Mouse (Mus musculus) spleen, postnatal 4 days (tissue): ENCODE measurements around the gene Ube2z.
A peak's percentile ranks its signal among the peaks of the same experiment; 100 is the strongest.
"Not testable (repeated sequence)": the region's sequence is repeated elsewhere in the genome, so short reads cannot be mapped to it uniquely, and the experiment has no call there.

ENCODE experiments used
- DNase-seq, 2 experiments: peaks; one replicate each; pipeline ENCODE4 v3.0.0; 2022; ENCODE audit warnings: low spot score in 2 of 2

The Ube2z gene

DNA sequence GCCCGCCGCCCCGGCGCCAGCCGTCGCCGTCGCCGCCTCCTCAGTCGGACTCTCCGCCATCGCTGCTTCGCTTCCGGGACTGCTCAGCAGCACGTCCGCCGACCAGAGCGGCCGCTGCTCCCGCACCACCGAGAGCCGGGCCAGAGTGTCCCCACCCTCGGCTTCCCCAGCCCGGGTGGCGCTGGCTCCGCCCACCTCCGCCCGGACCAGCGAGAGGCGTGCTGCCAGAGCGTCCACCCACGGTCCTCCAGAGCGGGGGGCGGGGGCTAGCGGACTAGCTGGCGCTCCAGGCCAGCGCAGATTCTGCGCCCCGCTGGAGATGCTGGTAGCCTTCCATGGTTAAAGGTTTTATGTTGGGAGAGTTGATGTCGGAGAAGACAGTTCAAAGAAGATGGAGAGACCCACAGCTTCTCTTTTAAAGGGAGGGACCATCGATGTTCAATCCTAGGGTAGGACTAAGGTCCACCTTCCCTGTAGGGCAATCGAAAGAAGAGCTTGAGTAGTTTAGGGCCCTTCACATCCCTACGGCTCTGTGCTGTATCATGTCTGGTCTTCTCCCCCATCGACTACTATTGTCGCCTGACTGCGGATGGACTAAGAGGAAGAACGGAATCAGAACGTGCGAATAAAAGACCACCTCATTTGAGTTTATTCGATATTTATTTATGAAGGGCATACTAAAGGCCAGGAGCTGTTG lies at the start of gene Ube2z:
Gene Ube2z (minus strand): TSS at position 174 of the 697 bp plus-strand sequence.
- peak; percentile 99 for DNase-seq

DNA sequence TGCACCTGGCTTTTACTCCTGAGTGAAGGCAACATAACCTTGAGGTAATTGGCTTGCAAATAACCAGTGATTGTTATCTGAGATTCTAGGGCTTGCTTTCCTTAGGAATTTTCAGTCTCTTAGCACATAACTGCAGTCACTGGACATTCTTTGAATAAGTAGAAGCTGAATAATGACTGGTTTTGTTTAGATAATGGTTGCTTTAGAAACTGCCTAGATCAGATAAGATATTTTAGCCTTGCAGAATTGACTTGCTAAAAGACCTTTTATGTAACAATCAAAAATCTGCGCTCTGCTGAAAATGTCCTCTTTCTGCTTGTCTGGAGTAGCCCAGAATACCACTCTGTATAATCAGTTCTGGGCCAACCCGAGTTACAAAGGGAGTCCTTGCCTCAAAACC lies 48.9 kb upstream of the Ube2z start:
- DNase-seq, result no peak

DNA sequence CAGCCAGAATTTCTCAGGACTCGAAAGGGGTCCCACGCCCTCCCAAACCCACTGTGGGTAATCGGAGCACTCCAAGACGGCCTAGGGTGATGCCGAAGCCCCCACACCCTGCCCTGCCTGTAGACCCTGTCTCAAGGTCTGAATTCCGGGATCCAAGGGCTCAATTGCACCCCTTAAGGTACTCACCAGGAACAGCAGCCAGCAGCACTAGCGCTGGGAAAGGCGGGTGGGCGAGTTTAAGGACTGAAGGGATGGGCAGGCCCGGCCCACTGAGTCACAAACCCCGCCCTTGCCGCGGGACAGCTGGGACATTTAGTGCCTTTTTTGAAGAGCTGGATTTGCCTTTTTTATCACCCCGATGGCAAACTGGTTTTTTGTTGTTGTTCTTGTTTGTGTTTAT lies 46.6 kb upstream of the Ube2z start, which contains the start of gene Calcoco2:
Gene Calcoco2 (minus strand): TSS at position 214 of the 400 bp plus-strand sequence.
- DNase-seq, result no peak

DNA sequence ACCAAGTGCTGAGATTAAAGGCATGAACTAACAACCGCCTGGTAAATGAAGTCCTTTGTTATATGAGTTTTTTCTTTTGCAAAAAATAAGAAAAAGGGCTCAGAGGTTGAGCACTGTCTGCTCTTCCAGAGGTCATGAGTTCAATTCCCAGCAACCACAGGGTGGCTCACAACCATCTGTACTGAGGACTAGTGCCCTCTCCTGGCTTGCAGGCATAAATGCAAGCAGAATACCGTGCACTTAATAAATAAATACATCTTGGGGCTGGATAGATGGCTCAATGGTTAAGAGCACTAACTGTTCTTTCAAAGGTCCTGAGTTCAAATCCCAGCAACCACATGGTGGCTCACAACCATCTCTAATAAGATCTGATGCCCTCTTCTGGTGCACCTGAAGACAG lies 45.8 kb upstream of the Ube2z start:
- not testable (repeated sequence) for DNase-seq

DNA sequence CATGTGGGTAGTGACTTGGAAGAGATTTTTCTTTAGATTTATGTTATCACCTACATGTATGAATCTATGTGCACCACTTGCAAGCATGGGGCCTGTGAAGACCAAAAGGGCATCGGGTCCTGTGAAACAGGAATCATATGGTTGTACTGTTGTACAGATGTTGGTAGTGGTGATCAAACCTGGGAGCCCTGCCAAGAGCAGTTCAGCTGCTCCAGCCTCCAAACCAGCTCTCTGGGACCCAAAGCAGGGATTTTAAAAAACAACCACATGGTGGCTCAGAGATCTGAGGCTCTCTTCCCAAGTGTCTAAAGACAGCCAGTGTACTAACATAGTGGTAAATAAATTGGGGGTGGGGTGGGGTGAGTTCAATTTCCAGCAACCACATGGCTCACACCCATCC lies 43.2 kb upstream of the Ube2z start:
- DNase-seq, result no peak

DNA sequence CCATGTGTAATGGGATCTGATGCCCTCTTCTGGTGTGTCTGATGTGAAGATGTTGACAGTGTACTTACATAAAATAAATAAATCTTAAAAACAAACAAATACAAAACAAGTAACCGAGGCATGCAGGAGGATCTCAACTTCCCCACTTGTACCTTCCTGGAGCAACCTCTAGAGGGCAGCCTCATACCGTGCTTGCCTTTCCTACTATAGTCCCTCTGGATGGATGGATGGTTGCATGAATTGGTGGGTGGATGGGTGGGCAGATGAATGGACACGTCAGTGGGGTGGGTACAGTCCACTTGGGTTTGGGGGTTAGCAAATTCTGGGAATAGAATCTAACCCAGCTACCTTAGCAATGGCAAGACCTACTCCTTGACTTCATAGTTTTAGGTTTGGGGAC lies 28.2 kb upstream of the Ube2z start:
- peak; percentile 22 to 67 for DNase-seq

DNA sequence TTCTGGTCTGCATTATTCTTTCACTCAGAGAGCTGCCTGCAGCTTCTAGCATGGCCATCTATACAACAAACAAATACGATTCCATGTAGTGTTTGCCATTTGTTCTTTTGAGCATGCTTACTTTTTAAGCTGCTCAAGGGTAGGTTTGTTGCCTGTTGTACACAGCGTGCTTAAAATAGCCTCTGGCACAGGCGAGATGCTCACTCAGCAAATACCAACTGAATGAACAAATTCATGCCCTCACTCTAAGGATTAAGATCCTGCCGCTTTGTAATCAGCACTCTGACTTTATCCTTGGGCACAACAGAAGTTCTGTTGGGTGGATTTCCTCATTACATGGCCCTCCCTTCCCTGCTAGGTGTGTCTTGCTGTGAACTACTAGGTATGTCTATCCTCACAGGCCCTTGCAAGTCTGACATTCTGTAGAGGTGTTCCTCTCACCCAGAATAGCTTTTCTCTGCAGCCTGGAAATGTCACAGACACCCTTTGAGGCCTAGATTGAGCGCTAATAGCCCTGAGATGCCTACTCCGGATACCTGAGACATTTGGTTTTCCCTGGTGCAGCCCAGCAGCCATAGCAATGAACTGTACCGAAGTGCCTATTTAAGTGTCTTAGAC lies 27.6 kb upstream of the Ube2z start:
- no peak for DNase-seq

DNA sequence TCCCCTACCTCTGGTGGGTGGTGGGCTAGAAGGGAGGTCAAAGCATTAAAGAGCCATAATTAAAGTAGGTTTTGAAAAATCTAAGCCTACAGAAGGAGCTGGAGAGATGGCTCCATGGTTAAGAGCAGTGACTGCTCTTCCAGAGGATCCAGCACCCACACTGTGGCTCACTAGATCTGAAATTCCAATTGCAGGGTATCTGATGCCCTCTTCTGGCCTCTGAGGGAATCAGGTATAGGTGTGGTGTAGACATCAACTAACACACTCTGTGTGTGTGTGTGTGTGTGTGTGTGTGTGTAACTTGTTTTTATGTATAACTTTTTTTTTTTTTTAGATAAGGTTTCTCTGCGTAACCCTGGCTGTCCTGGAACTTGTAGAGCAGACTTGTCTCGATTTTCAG lies 25.9 kb upstream of the Ube2z start:
- DNase-seq, result no peak

DNA sequence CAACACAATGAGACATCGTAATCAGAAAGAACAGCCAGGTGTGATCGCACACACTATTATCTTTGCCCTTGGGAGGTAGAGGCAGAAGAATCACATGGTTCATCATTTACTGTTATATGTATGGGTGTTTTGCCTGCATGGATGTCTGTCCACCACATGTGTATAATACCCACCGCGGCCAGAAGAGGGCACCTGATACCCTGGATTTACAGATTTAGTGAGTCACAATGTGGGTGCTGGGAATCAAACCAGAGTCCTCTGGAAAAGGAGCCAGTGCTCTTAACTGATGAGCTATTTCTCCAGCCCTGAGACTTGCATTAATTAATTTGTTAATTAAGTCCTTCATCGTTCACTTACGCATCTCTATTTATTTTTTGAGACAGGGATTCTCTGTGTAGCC lies 22.8 kb upstream of the Ube2z start:
- no peak for DNase-seq

DNA sequence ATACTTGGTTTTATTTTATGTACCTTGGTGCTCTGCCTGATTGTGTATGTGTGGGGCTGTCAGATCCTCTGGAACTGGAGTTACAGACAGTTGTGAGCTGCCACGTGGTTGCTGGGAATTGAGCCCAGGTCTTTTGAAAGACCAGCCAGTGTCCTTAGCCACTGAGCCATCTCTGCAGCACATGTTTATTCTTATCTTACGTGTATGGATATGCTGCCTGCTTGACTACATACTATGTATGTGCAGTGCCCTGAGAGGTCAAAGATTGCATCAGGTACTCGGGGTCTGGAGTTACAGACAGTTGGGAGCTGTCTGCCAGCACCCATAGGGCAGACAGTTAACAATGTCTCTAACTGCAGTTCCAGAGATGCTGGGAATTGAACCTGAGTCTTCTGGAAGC lies 17.5 kb upstream of the Ube2z start:
- no peak for DNase-seq

DNA sequence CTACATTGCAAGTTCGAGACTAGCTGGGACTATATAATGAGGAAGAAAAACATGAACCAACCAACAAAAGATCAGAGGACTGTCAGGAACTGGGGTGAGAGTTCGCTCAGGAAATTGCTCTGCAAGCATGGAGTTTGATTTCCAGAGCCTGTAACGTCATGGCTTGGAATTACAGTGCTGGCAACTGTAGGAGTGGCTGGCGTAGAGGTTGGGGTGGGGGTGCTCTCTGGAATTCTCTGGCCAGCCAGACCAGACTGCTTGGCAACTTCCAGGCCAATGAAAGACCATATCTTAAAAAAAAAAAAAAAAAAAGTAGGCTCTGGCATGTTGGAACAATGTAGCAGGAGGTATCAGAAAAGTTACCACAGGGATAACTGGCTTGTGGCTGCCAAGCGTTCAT lies 15.5 kb upstream of the Ube2z start:
- DNase-seq, result no peak

DNA sequence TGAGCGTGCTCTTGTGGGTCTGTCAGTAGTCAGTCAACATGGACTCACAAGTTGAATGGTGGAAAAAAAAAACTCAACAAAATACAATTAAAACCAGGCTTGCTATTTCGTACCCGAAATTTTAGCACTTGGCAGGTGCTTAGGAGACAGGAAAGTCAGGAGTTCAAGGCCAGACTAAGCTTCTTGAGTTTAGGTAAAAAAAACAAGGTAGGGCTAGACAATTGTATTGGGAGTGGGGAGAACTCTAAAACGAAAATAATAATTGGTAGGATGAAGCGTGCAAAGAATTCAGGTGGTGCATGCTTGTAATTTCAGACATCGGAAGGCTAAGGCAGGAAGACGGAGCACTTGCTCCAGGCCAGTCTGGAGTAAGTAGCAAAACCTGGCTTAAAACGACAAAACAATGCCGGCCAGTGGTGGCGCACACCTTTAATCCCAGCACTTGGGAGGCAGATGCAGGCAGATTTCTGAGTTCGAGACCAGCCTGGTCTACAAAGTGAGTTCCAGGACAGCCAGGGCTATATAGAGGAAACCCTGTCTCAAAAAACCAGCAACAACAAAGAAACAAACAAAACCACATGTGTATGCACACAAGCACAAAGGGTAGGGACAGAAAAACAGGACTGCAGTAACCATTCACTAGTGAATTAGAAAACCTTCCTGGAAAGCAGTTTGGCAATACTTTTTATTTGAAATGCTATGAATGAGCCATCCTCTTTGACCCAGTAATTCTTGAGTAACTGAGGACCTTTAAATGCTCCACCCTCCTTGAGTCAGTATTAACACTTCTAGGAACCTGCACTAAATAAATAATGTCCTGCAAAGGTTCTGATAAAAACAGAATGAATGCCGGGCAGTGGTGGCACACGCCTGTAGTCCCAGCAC lies 11.3 kb upstream of the Ube2z start:
- DNase-seq, result no peak

DNA sequence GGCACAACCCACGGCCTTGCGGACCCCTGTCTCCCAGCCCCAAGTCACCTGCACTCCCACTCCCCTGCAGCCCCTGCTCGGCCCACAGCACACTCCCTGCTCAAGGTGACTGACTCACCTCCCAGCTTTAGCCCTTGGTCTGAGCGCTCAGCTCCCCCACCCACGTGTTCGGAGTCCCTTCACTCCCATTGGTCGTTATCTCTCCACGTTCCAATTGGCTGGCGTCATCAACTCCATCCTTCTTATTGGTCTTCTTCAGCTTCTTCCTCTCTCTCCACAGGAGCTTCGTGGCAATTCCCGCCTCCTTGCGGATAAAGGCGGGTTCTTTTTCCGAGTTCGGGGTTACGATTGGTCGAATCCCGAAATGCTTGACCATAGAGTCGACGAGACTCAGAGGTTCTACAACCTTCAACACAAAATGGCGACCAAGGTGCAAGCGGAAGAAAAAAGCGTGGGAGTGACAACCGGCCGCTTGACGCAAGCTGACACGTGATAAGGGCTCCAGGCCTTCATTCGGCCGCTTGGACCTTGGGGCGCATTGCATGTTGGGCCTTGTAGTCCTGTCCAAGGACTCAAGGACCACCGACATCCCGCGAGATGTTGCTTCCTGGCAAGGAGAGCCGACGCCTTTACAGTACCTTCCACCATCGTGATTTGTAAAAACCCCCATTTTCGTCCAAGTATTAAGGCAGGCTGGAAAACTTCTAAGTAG lies 10.5 kb upstream of the Ube2z start, which contains the start of gene Atp5g1:
Gene Atp5g1 (minus strand): TSS at position 162 of the 712 bp plus-strand sequence.
- DNase-seq, result peak; percentile 94 to 96

DNA sequence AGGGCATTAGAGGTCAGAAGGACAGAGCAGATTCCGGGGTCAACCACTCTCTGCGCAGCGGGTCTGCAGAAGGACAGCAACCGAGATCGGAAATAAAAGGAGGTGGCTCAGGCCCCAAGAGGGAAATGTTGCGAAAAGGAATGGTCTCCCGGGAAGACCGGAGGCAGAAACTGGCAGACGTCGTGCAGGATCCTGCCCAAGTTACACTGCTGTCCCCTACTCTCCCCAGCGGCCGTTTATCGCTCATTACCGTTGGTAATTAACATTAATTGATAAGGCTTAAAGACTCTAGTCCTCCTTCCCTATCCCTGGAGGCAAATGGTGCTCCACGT lies 10.0 kb upstream of the Ube2z start:
- no peak for DNase-seq

DNA sequence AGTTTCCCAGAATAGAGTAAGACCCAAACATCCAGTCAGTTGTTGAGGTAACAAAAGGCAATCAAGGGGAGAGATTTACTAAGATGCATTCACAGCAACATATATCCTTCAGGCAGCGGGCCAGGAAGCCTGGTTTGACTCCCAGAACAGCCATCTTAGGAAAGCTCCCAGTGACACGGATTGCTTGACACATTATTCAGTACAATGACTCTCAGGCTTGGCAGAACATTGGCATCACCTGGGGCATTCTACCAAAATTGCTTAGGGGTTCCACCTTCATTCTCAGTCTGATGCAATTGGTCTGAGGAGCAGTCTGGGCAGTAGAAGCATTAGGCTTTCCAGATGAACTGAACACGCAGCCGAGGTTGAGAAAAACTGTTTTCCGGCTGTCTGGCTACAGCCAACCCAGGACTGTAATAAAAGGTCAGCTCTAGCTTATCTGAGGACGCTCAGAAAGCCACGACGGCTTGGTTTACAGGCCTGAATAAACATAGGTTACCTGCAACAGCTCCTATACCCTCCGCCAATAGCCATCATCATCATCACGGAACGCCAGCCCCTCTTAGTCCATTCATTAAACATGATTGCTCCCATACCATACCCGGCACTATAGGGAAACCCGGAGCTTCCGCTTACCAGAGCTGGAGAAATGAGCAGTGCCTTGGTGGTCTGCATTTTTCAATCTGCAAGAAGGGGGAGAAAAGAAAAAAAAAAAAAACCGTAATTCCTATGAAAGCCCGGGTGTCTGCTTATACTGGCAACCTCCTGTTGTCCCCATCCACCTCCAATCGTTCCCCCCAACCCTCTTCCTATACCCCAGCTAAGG lies 9.4 kb upstream of the Ube2z start:
- DNase-seq, result no peak

DNA sequence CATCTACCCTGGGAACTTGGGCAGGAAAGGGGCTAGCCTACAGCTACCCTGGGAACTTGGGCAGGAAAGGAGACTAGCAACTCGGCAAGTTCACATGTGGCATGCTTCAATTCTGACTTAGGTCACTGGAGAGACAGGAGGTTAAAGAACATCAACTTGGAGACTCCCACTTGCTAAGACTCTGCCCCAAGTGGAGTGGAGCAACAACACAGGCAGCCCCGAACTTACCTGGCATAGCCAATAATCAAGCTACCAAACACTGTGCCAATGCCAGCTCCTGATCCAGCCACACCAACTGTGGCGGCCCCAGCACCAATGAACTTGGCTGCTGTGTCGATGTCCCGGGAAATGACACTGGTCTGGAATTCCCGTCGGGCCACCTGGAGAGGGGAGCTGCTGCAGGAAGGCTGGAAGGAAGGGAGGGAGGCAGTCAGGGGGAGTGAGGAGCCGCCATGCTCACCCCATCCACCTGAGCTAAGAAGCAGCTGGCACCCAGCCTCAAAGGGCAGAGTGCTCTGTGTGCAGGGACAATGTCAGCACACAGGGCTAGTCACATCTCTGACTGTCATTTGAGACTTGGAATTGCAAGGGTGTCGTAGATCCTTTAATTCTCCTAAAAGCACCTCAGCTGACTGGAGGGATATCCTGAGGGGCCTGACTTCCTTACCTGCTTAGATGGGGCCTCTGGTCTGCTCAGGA lies 8.3 kb upstream of the Ube2z start:
- DNase-seq, result no peak

DNA sequence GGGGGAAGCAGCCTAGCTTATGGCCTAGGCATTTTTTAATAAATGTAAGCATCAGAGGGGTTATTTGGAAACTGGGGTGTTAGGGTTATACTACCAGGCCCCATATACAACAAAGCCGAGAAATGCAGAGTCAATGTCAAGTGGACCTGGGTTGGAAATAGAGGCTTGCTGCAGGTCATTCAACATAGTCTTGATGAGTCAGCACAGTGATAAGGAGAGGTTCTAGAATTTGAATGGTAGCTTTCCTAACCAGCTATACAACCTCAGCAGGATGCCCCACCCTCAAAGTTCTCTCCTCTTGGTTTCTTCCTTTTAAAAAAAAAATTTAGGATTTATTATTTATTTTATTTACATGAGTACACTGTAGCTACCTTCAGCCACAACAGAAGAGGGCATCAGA lies 5.8 kb upstream of the Ube2z start:
- DNase-seq, result no peak

DNA sequence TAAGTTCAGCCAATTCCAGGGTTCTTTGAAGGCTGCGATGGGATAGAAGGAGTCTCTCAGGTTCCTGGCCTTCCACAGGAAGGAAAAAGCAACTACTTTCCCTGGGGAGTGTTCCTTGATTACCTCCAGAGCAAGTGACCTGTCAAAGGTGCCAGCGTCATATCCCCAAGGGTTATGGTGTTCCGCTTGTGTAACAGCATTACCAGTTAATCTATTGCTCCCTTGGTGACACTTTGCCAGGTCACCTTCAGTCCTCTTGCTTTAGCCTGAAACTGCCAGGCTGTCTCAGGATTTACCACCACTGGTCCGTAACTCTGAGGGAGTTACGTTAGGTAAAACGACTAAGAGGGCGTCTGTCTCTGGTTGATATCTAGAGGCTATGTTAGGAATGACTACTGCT lies 5.2 kb upstream of the Ube2z start:
- no peak for DNase-seq

DNA sequence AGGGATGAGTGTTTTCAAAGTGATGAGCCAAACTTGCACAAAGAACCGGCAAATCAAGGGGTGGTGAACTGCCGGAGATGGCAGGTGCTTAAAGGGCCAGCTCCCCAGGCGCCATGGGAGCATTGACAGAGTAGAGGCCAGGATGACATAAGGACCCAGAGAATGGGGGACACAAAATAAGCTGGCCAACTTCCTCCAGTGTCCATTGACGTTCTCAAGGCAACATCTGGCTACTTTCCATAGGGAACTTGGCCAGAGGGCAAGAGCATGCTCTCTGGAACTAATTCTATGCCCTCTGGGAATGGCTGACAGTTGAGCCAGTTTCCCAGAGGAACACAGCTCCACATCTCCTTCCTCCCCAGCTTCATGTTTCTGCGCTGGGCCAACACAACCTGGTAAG lies 3.0 kb upstream of the Ube2z start:
- DNase-seq, result no peak

DNA sequence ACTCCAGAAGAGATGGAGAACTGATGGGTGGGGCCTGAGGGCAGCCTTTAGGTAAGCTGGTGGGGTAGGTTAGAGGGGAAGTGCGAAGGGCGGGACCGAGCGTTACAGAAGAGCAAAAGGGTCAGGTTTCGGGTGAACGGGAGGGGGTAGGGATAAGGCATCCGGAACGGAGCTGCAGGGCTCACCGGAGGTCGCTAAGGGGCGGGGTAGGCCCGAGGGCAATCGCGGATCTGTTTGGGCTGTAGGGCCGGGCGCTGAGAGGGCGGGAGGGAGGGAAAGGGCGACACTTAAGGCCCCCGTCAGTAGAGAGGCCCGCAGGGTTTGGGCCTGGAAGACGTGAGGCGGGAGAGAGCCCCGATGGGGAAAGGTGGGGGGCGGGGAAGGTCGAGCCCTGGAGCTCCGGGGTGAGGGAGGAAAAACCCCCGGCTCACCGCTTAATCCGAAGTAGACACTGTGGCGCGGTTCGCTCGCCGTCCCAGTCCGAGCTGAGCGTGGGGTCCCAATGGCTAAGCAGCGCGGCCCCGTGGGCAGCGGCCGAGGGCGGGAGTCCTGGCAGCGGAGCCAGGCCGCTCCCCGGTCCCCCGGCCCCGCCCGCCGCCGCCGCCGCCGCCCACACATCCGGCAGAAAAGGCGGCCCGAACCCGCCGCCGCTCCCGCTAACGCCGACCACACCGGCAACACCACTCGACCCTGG lies 520 bp downstream of the Ube2z start:
- DNase-seq, result peak; percentile 56 to 78
